Mouse (Mus musculus): Measurements from ENCODE around the gene Slc6a15. TPM values are rescaled to one million over a fixed set of nuclear protein-coding genes. Genes with fewer than 3 reads are reported as not detected.

Slc6a15 gene
- total RNA-seq (2012; rRNA removed): not detected in 2 replicates
- total RNA-seq (2014; rRNA removed): not detected in 2 replicates
- polyA plus RNA-seq (2012; ENCODE audit: insufficient read length, low read depth): not detected in 2 replicates

- Histone ChIP-seq H3K79me2 (replicated peaks; ENCODE audit: control insufficient read depth, extremely low read depth, insufficient read depth, poor library complexity, severe bottlenecking) (no peaks in the 10 kb centered on the region), H3K9ac (ENCODE audit: insufficient read depth, low read depth) (no peak within 1 kb of the TSS), H3K27me3 (replicated peaks) (no peaks in the 10 kb centered on the region), H3K36me3 (replicated peaks in 1 of 2; ENCODE audit: control insufficient read depth in 1 of 2, insufficient read depth in 1 of 2, low read length in 1 of 2) (no peaks in the 10 kb centered on the region), H3K9me3 (replicated peaks; ENCODE audit: low read length) (peaks cover 36% of the 10 kb centered on the region), H3K4me1 (ENCODE audit: control insufficient read depth in 1 of 2, insufficient read depth in 2 of 2) (no peaks in the 10 kb centered on the region), H3K4me3 (replicated peaks in 1 of 3; ENCODE audit: low read depth in 2 of 3, low read length in 2 of 3, poor library complexity in 1 of 3) (no peak within 1 kb of the TSS), H3K4me2 (ENCODE audit: insufficient read depth, low read depth, poor library complexity, severe bottlenecking) (no peak within 1 kb of the TSS), H3K27ac (ENCODE audit: insufficient read depth, low read depth) (no peak within 1 kb of the TSS)
- dilution Hi-C loops (cut with MboI; ENCODE audit: extremely low pct_ligation_motif_present, extremely low pct_unique_long_range_greater_than_20kb, low sequenced_read_pairs) (no loop called here), in situ Hi-C loops (cut with MboI; ENCODE audit: low pct_ligation_motif_present, low pct_unique_long_range_greater_than_20kb, low sequenced_read_pairs) (no loop called here)
- DNase-seq (ENCODE audit: extremely low read depth): no peak
- TF ChIP-seq ELF1 (IDR thresholded peaks at IDR 0.05; ENCODE audit: low read depth, low read length) (no peak), HCFC1 (IDR thresholded peaks at IDR 0.05; ENCODE audit: low read depth, low read length) (no peak), ZKSCAN1 (IDR thresholded peaks at IDR 0.05; ENCODE audit: borderline replicate concordance, low read depth, low read length) (no peak), MYC (IDR thresholded peaks at IDR 0.05; ENCODE audit: low read depth, low read length) (no peak), MEF2A (IDR thresholded peaks at IDR 0.05; ENCODE audit: borderline replicate concordance, low read depth, low read length) (no peak), NRF1 (IDR thresholded peaks at IDR 0.05; ENCODE audit: low read depth, low read length) (no peak), RAD21 (IDR thresholded peaks at IDR 0.05; ENCODE audit: low read depth, low read length) (no peak), CHD2 (IDR thresholded peaks at IDR 0.05; ENCODE audit: low read length) (no peak), CTCF (conservative IDR thresholded peaks at IDR 0.05 in 1 of 2, IDR thresholded peaks at IDR 0.05 in 1 of 2; ENCODE audit: low read depth in 2 of 2, low read length in 2 of 2) (no peak), TBP (conservative IDR thresholded peaks at IDR 0.05; ENCODE audit: low read depth, low read length) (no peak), RCOR1 (conservative IDR thresholded peaks at IDR 0.05; ENCODE audit: low read depth, low read length) (no peak), TCF12 (IDR thresholded peaks at IDR 0.05; ENCODE audit: low read depth, low read length) (no peak), PAX5 (IDR thresholded peaks at IDR 0.05; ENCODE audit: low read length) (no peak), USF2 (conservative IDR thresholded peaks at IDR 0.05; ENCODE audit: low read depth, low read length) (no peak), NELFE (IDR thresholded peaks at IDR 0.05; ENCODE audit: low read depth, low read length) (no peak), UBTF (IDR thresholded peaks at IDR 0.05; ENCODE audit: low read depth, low read length) (no peak)
These were observed at the start of gene Slc6a15 for GRCm38 (mm10) chr10:103367371-103368295. Slc6a15 (plus strand) TSS chr10:103367783.

- no peak for TF ChIP-seq MAFK (IDR thresholded peaks at IDR 0.05; ENCODE audit: insufficient replicate concordance, low read length)
- TF ChIP-seq USF2 (conservative IDR thresholded peaks at IDR 0.05; ENCODE audit: low read depth, low read length): no peak
- no peak for TF ChIP-seq ELF1 (IDR thresholded peaks at IDR 0.05; ENCODE audit: low read depth, low read length)
- TF ChIP-seq KAT2A (IDR thresholded peaks at IDR 0.05; ENCODE audit: insufficient replicate concordance, low read length): no peak
- no peak for TF ChIP-seq POLR2AphosphoS2 (IDR thresholded peaks at IDR 0.05; ENCODE audit: low read depth, low read length)
- TF ChIP-seq SIN3A (IDR thresholded peaks at IDR 0.05; ENCODE audit: low read length): no peak
- TF ChIP-seq MEF2A (IDR thresholded peaks at IDR 0.05; ENCODE audit: borderline replicate concordance, low read depth, low read length): no peak
- TF ChIP-seq MAX (IDR thresholded peaks at IDR 0.05; ENCODE audit: low read length): no peak
- TF ChIP-seq ETS1 (conservative IDR thresholded peaks at IDR 0.05; ENCODE audit: low read depth, low read length): no peak
- no peak for TF ChIP-seq RCOR1 (conservative IDR thresholded peaks at IDR 0.05; ENCODE audit: low read depth, low read length)
- TF ChIP-seq EP300 (IDR thresholded peaks at IDR 0.05; ENCODE audit: low read length): no peak
- TF ChIP-seq JUND (conservative IDR thresholded peaks at IDR 0.05; ENCODE audit: low read depth, low read length): no peak
- TF ChIP-seq CTCF (conservative IDR thresholded peaks at IDR 0.05 in 1 of 2, IDR thresholded peaks at IDR 0.05 in 1 of 2; ENCODE audit: low read depth in 2 of 2, low read length in 2 of 2): no peak
- TF ChIP-seq CHD2 (IDR thresholded peaks at IDR 0.05; ENCODE audit: low read length): no peak
- TF ChIP-seq PAX5 (IDR thresholded peaks at IDR 0.05; ENCODE audit: low read length): no peak
- TF ChIP-seq CHD1 (IDR thresholded peaks at IDR 0.05; ENCODE audit: low read depth, low read length): no peak
- Histone ChIP-seq H3K9ac (ENCODE audit: insufficient read depth, low read depth) (no peak overlapping the region), H3K79me2 (replicated peaks; ENCODE audit: control insufficient read depth, extremely low read depth, insufficient read depth, poor library complexity, severe bottlenecking) (no peaks in the 10 kb centered on the region), H3K4me3 (replicated peaks in 1 of 3; ENCODE audit: low read depth in 2 of 3, low read length in 2 of 3, poor library complexity in 1 of 3) (no peak overlapping the region), H3K4me1 (ENCODE audit: control insufficient read depth in 1 of 2, insufficient read depth in 2 of 2) (no peaks in the 10 kb centered on the region), H3K4me2 (ENCODE audit: insufficient read depth, low read depth, poor library complexity, severe bottlenecking) (no peak overlapping the region), H3K36me3 (replicated peaks in 1 of 2; ENCODE audit: control insufficient read depth in 1 of 2, insufficient read depth in 1 of 2, low read length in 1 of 2) (no peaks in the 10 kb centered on the region), H3K27ac (ENCODE audit: insufficient read depth, low read depth) (no peak overlapping the region), H3K9me3 (replicated peaks; ENCODE audit: low read length) (peaks cover 36% of the 10 kb centered on the region), H3K27me3 (replicated peaks) (no peaks in the 10 kb centered on the region)
- no peak for DNase-seq (ENCODE audit: extremely low read depth)
- in situ Hi-C loops (cut with MboI; ENCODE audit: low pct_ligation_motif_present, low pct_unique_long_range_greater_than_20kb, low sequenced_read_pairs): no loop called here
- dilution Hi-C loops (cut with MboI; ENCODE audit: extremely low pct_ligation_motif_present, extremely low pct_unique_long_range_greater_than_20kb, low sequenced_read_pairs): no loop called here
These were observed 45.6 kb upstream of the Slc6a15 start for GRCm38 (mm10) chr10:103321941-103322340.

All from CH12.LX (cell line).